Mouse (Mus musculus): ENCODE data around the gene Npas2.

DNA sequence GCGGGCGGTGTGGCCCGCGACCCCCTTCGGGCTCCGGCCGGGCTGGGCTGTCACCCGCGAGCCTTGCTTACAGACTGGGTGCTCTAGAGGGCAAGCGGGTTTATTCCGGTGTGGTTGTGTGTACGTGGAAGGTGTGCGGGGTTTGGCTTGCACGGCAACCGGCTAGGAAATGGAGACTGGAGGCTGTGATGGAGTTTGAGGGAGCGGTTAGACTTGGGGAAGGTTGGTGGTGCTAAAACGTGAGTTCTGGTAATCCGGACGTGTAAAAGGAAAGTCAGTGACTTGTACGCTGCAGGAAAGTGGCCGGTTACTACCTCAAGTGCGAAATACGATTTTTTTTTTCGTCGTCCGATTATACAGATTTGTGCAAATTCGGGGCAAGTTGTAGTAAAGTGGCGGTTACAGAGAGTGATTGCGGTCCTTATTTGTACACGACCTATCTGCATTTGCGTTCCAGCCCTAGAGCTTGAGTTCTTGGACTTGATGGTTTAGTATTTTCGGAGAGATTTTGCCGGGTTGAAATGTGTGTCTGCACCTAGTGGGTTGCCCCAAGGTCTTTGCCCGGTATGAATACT is 174.8 kb downstream of the Npas2 start:
- TF ChIP-seq CTCF (IDR thresholded peaks at IDR 0.05; ENCODE audit: extremely low read depth, insufficient read length, insufficient replicate concordance, low read depth, low read length), result no peak
- TF ChIP-seq POLR2A (IDR thresholded peaks at IDR 0.05; ENCODE audit: low read depth, low read length), result no peak
